Mouse (Mus musculus) ES-Bruce4 (cell line): ENCODE measurements around the gene Vsig2.

Experiments used
- CTCF ChIP-seq: IDR thresholded peaks from one replicate; pipeline ENCODE4 v1.8.1; 2011; ENCODE audit warnings: low read depth, low read length
- POLR2A ChIP-seq: IDR thresholded peaks from one replicate; pipeline ENCODE4 v1.8.1; 2011; ENCODE audit warnings: low read length; ENCODE audit not compliant: insufficient read depth

DNA sequence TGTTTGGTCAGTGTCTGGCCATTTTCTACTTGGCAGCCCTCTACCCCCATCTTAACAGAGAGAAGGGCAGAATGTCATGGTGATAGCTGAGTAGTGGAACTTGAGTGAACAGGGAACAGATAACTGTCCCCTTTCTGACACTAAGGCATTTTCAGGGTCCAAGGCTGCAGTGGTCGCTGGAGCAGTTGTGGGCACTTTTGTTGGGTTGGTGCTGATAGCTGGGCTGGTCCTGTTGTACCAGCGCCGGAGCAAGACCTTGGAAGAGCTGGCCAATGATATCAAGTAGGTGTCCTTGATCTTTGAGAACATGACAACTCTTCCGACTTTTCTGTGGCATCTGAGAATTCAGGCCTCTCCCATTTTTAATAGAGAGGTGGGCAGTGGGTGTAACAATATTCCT is 2.2 kb upstream of the Vsig2 start:
- TF ChIP-seq POLR2A (no peak), CTCF (no peak)
